Mouse (Mus musculus): Measurements from ENCODE around the gene Fcgrt.

Gene Fcgrt

GRCm38 (mm10) chr7:45053931-45054510, 49.6 kb downstream of the Fcgrt start:
- DNase-seq (ENCODE audit: low read depth) = peak; percentile 97

- peak; percentile 55 for DNase-seq (ENCODE audit: low read depth)
These were observed 50.3 kb downstream of the Fcgrt start for GRCm38 (mm10) chr7:45053117-45053930.

- DNase-seq (ENCODE audit: low read depth) = no peak
These were observed 50.9 kb downstream of the Fcgrt start, which contains the start of gene Prr12 for GRCm38 (mm10) chr7:45052862-45053116. TSS of gene Prr12 (minus strand) at chr7:45052881.

- DNase-seq (ENCODE audit: low read depth) = peak; percentile 26
These were observed 51.3 kb downstream of the Fcgrt start for GRCm38 (mm10) chr7:45052181-45052861.

DNA sequence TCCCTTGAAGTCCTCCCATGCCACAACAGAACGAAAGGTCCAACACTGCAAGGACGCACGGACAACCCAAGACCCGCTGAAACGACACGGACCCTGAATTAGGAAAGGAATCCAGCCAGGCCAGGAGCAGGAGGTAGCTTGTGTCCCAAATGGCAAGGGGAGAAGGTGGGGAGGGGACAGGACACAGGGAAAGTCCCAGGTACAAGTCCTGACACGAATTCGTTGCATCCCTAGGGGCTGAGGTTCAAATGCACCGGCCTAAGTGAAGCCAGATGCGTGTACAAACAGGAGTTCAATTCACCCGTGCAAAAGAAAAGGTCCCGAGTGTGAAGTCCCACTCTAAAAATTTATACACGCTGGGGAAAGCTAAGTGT, 52.1 kb downstream of the Fcgrt start:
- no peak for DNase-seq (ENCODE audit: low read depth)

GRCm38 (mm10) chr7:45050945-45051600, 52.6 kb downstream of the Fcgrt start:
- DNase-seq (ENCODE audit: low read depth) = peak; percentile 60

- DNase-seq (ENCODE audit: low read depth) = no peak
These were observed 54.6 kb downstream of the Fcgrt start for GRCm38 (mm10) chr7:45048923-45049657.

DNA sequence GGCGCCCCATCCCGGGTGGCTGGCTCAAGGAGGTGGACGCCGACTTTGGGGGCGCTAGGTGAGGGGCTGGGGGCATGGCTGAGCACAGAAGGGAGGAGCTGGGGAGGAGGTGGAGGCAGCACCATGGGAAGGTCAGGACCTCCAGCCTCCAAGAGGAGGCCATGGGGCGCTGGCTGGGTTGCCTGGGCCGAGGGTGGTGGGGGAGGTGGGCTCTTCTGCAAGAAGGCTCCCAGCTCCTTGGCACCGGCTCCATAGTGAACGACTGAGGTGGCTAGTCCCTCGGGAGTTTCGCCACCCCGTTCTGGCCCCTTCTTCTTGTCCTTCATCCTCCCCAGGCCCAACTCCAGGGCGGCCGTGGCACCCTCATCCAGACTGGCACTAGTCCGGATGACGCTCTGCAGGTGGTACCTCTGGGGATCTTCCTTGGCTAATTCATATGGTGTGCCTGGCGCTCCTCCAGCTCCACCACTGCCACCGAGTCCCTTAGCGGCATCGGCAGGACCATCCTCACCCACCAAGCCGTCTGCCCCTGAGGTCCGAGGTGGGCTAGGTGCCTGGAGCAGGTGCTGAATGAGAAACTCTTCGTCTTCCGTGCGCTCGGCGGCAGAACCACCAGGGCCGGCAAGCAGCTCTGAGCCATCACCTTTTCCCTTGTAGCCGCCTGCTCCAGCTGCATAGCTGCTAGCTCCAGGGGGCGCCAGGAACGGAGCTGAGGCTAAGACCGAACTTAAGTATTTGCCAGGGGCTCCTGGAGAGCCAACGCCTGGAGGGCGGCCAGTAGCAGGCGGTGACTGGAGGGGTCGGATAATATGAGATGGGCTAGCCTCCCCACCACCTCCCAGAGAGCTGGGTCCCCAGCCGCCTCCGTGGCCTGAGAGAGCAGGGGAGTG, 55.4 kb downstream of the Fcgrt start:
- DNase-seq (ENCODE audit: low read depth) = no peak

- no peak for DNase-seq (ENCODE audit: low read depth)
These were observed 56.2 kb downstream of the Fcgrt start for GRCm38 (mm10) chr7:45047491-45047890.

GRCm38 (mm10) chr7:45046853-45047350, 56.7 kb downstream of the Fcgrt start:
- no peak for DNase-seq (ENCODE audit: low read depth)

- DNase-seq (ENCODE audit: low read depth) = no peak
These were observed 57.9 kb downstream of the Fcgrt start for GRCm38 (mm10) chr7:45045741-45046140.

GRCm38 (mm10) chr7:45043307-45043706, 60.3 kb downstream of the Fcgrt start:
- no peak for DNase-seq (ENCODE audit: low read depth)

All from c-Kit-positive CD71-negative TER-119-negative erythroid progenitor cells, embryonic 14.5 days (primary cell).